Mouse (Mus musculus) G1E (cell line): ENCODE measurements around the gene Sulf2.

Source experiments
- CTCF ChIP-seq: IDR thresholded peaks from 2 replicates; pipeline ENCODE4 v1.5.1; 2012; ENCODE audit warnings: low read depth, low read length, inconsistent platforms, mixed read lengths
- TAL1 ChIP-seq: conservative IDR thresholded peaks from 2 replicates; pipeline ENCODE4 v1.6.1; 2012; ENCODE audit warnings: low read depth, low read length, inconsistent platforms, mixed read lengths

DNA sequence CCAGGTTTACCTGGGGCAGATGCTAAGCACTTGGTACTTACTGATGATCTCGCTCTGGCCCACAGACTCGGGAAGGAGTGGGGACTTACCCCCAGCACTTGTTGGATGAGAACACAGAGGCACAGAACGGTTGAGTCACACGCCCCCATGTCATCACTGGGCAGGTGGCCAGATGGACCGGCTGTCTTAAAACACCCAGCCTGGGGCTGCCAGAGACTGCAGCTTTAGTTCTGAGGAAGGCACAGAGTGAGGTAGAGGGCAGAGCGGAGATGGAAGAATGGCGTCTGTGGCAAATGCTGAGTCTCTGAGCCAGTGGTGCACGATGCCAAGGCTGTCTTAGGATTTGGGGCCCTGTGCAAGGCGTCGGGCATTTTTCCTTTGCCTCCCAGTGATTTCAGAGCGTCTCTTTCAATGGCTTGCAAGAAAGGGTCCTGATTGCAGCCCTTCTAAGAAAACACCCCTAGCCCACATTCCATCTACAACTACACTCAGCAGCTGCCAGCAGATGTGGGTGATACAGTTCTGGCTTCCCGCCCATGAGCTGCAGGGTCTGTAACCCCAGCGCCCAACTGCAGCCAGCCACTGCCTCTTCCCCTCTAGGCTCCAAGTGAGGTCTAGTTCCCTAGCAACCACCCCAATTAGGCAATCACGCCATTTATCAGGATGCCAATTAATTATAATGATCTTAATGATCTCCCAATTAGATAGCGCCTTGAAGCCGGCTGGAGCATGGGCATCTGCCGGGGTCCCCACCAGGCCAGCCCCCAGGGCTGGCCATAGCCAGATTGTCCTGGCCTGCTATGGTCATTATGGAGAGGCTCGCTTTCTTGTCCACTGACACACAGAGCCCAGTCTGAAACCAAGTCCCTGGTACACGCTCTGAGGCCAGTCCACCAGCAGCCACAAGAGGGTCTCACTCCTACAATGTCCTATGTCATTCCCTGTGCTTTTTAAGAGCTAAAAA is 3.7 kb downstream of the Sulf2 start:
- TF ChIP-seq CTCF (no peak), TAL1 (no peak)
